Mouse (Mus musculus): ENCODE results near the gene Ftsj3. TPM values are rescaled to one million over a fixed set of nuclear protein-coding genes. Genes with fewer than 3 reads are reported as not detected.
A peak's percentile ranks its signal among the peaks of the same experiment; 100 is the strongest.

Gene Ftsj3
- total and polyA plus RNA-seq, 3 experiments, result 205 to 308 TPM; not detected in 1

GRCm38 (mm10) chr11:106290376-106290775 is 34.5 kb upstream of the Ftsj3 start:
- H3K4me1 ChIP-seq (ENCODE audit: control insufficient read depth in 1 of 2, insufficient read depth in 2 of 2, low read length in 2 of 2), result no peaks in the 10 kb centered on the region
- no peaks in the 10 kb centered on the region for H3K9me3 ChIP-seq (replicated peaks; ENCODE audit: insufficient read depth, low read length)
- no peak overlapping the region for H3K4me3 ChIP-seq (ENCODE audit: control insufficient read depth in 1 of 2, insufficient read depth in 1 of 2, low read depth in 2 of 2, low read length in 2 of 2)
- DNase-seq (ENCODE audit: low read depth, low spot score), result no peak
- H3K27me3 ChIP-seq (ENCODE audit: control insufficient read depth in 1 of 2, insufficient read depth in 2 of 2, low read length in 2 of 2), result no peaks in the 10 kb centered on the region
- H3K79me2 ChIP-seq (ENCODE audit: control insufficient read depth, insufficient read depth, low read length, poor library complexity), result no peaks in the 10 kb centered on the region
- no peaks in the 10 kb centered on the region for H3K36me3 ChIP-seq (ENCODE audit: control insufficient read depth in 1 of 2, insufficient read depth in 2 of 2, low read length in 2 of 2)
- H3K27ac ChIP-seq (ENCODE audit: control insufficient read depth, low read depth, low read length), result no peak overlapping the region
- H3K9ac ChIP-seq (ENCODE audit: control insufficient read depth, low read depth, low read length, poor library complexity, severe bottlenecking), result no peak overlapping the region
- TF ChIP-seq KAT2A (conservative IDR thresholded peaks at IDR 0.05; ENCODE audit: low read depth, low read length) (no peak), ZNF384 (IDR thresholded peaks at IDR 0.05; ENCODE audit: low read depth, low read length) (no peak), ELF1 (IDR thresholded peaks at IDR 0.05; ENCODE audit: low read depth, low read length) (no peak), GATA1 (IDR thresholded peaks at IDR 0.05; ENCODE audit: low read depth, low read length) (no peak), RCOR1 (IDR thresholded peaks at IDR 0.05; ENCODE audit: low read depth, low read length) (no peak), USF2 (IDR thresholded peaks at IDR 0.05; ENCODE audit: borderline replicate concordance in 1 of 2, insufficient read depth in 1 of 2, low read depth in 1 of 2, low read length in 2 of 2) (no peak), EP300 (IDR thresholded peaks at IDR 0.05; ENCODE audit: low read depth in 1 of 2, low read length in 2 of 2) (no peak), TBP (IDR thresholded peaks at IDR 0.05; ENCODE audit: low read depth, low read length) (no peak), MAZ (IDR thresholded peaks at IDR 0.05; ENCODE audit: low read depth, low read length) (no peak), CHD2 (IDR thresholded peaks at IDR 0.05; ENCODE audit: low read length) (no peak), BHLHE40 (IDR thresholded peaks at IDR 0.05; ENCODE audit: borderline replicate concordance, low read depth, low read length) (no peak), MYB (IDR thresholded peaks at IDR 0.05; ENCODE audit: low read depth, low read length) (no peak), TAL1 (IDR thresholded peaks at IDR 0.05; ENCODE audit: low read length) (no peak), HCFC1 (IDR thresholded peaks at IDR 0.05; ENCODE audit: low read depth, low read length) (no peak), E2F4 (IDR thresholded peaks at IDR 0.05; ENCODE audit: borderline replicate concordance, low read depth, low read length) (no peak), MYC (IDR thresholded peaks at IDR 0.05; ENCODE audit: low read depth, low read length) (no peak), ZC3H11A (IDR thresholded peaks at IDR 0.05; ENCODE audit: low read depth, low read length) (no peak), NRF1 (IDR thresholded peaks at IDR 0.05; ENCODE audit: insufficient read depth, low read depth, low read length, poor library complexity, severe bottlenecking) (no peak), GABPA (IDR thresholded peaks at IDR 0.05; ENCODE audit: low read depth, low read length) (no peak)

GRCm38 (mm10) chr11:106289369-106289768 is 33.5 kb upstream of the Ftsj3 start:
- no peak for DNase-seq (ENCODE audit: low read depth, low spot score)
- Histone ChIP-seq H3K9me3 (replicated peaks; ENCODE audit: insufficient read depth, low read length) (no peaks in the 10 kb centered on the region), H3K27me3 (ENCODE audit: control insufficient read depth in 1 of 2, insufficient read depth in 2 of 2, low read length in 2 of 2) (no peaks in the 10 kb centered on the region), H3K4me3 (ENCODE audit: control insufficient read depth in 1 of 2, insufficient read depth in 1 of 2, low read depth in 2 of 2, low read length in 2 of 2) (no peak overlapping the region), H3K27ac (ENCODE audit: control insufficient read depth, low read depth, low read length) (no peak overlapping the region), H3K4me1 (ENCODE audit: control insufficient read depth in 1 of 2, insufficient read depth in 2 of 2, low read length in 2 of 2) (no peaks in the 10 kb centered on the region), H3K79me2 (ENCODE audit: control insufficient read depth, insufficient read depth, low read length, poor library complexity) (no peaks in the 10 kb centered on the region), H3K36me3 (ENCODE audit: control insufficient read depth in 1 of 2, insufficient read depth in 2 of 2, low read length in 2 of 2) (no peaks in the 10 kb centered on the region), H3K9ac (ENCODE audit: control insufficient read depth, low read depth, low read length, poor library complexity, severe bottlenecking) (no peak overlapping the region)
- TF ChIP-seq USF1 (IDR thresholded peaks at IDR 0.05; ENCODE audit: low read depth, low read length), result no peak
- TF ChIP-seq SIN3A (IDR thresholded peaks at IDR 0.05; ENCODE audit: low read length), result no peak
- TF ChIP-seq RAD21 (IDR thresholded peaks at IDR 0.05; ENCODE audit: low read depth, low read length), result peak; percentile 2; the same call in 1 of the 2 replicates
- TF ChIP-seq CTCF (IDR thresholded peaks at IDR 0.05 in 2 of 3, conservative IDR thresholded peaks at IDR 0.05 in 1 of 3; ENCODE audit: control insufficient read depth in 1 of 3, insufficient read depth in 1 of 3, low read depth in 2 of 3, low read length in 3 of 3, poor library complexity in 1 of 3, severe bottlenecking in 1 of 3), result peak in 2 of 3 experiments; percentile 12 to 44; a peak in 3 of 6 replicates
- TF ChIP-seq SMC3 (IDR thresholded peaks at IDR 0.05; ENCODE audit: low read depth, low read length), result peak; percentile 29

Measured in MEL (cell line).